Mouse (Mus musculus): ENCODE data around the gene Slc24a3. TPM values are rescaled to one million over a fixed set of nuclear protein-coding genes. Genes with fewer than 3 reads are reported as not detected.

The Slc24a3 gene
- polyA plus RNA-seq, 1 experiment from 2014 or later = 3.5 TPM

DNA sequence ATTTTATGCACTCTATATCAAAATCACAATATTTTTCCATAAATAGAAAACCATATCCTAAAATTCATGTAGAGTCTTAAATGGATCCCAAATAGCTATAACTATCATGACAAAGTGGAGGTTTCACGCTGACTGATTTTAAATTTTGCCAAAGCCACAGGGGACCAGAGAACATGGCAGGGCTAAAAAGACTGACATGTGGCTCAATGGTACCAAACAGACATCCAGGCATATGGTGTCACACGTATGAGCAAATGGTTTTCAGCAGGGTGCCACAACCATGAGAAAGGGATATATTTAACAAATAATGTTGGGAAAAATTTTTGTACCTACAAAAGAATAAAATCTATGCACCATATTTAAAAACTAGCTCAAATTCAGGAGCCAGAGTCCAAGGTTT, 173.3 kb downstream of the Slc24a3 start:
- no peak overlapping the region for H3K27ac ChIP-seq
- WGBS = 68% methylated on average over 2 of the region's 2 CpGs
- H3K36me3 ChIP-seq = no peaks in the 10 kb centered on the region
- no peak overlapping the region for H3K9ac ChIP-seq
- H3K4me2 ChIP-seq (replicated peaks) = no peak overlapping the region
- H3K4me1 ChIP-seq = no peaks in the 10 kb centered on the region
- no peak overlapping the region for H3K4me3 ChIP-seq
- no peaks in the 10 kb centered on the region for H3K27me3 ChIP-seq
- no peak for ATAC-seq (ENCODE audit: low FRiP score)
- H3K9me3 ChIP-seq (replicated peaks) = no peaks in the 10 kb centered on the region

DNA sequence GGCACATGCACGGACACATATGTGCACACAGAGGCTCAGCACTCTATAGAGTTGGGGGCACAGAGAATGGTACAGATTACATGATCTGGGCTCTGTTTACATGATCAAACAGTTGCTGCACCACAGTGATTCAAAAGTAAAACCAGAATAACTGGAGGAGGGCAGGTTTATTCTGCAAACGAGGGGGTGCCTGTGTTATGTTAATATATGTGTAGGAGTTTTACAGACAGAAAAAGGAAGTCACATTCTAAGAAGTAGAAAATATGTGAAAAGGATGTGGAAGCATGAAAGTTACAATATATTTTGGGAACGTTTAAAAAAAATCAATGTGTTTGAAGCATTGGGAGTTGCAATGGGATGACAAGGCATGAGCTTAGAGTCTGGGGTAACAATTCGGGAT, 175.4 kb downstream of the Slc24a3 start:
- no peak for ATAC-seq (ENCODE audit: low FRiP score)
- Histone ChIP-seq H3K4me3 (no peak overlapping the region), H3K4me2 (replicated peaks) (no peak overlapping the region), H3K27me3 (no peaks in the 10 kb centered on the region), H3K9ac (no peak overlapping the region), H3K36me3 (no peaks in the 10 kb centered on the region), H3K4me1 (no peaks in the 10 kb centered on the region), H3K27ac (no peak overlapping the region), H3K9me3 (replicated peaks) (no peaks in the 10 kb centered on the region)
- 86% methylated on average over 4 of the region's 4 CpGs for WGBS

DNA sequence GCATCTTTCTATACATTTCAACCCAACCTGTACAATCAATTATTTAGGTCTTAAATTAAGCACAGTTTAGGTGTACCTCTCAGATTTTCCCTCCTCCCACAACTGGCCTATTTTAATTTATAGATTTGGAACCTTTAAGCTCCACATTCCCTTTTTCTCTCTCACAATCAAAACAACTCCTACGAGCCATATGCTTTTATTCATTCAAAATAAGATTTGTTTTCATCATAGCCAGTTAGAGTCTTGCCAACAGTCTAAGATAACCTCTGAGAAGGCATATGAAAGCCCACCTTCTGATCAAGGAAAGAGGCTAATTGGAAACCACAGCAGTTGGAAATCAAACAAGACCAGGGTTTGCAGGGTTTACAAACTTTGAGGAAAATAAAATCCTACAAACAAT, 177.0 kb downstream of the Slc24a3 start:
- H3K36me3 ChIP-seq = no peaks in the 10 kb centered on the region
- ATAC-seq (ENCODE audit: low FRiP score) = no peak
- no peaks in the 10 kb centered on the region for H3K4me1 ChIP-seq
- H3K4me2 ChIP-seq (replicated peaks) = no peak overlapping the region
- WGBS = 80% methylated on average over 1 of the region's 1 CpGs
- no peak overlapping the region for H3K9ac ChIP-seq
- no peaks in the 10 kb centered on the region for H3K27me3 ChIP-seq
- no peaks in the 10 kb centered on the region for H3K9me3 ChIP-seq (replicated peaks)
- no peak overlapping the region for H3K4me3 ChIP-seq
- H3K27ac ChIP-seq = no peak overlapping the region

DNA sequence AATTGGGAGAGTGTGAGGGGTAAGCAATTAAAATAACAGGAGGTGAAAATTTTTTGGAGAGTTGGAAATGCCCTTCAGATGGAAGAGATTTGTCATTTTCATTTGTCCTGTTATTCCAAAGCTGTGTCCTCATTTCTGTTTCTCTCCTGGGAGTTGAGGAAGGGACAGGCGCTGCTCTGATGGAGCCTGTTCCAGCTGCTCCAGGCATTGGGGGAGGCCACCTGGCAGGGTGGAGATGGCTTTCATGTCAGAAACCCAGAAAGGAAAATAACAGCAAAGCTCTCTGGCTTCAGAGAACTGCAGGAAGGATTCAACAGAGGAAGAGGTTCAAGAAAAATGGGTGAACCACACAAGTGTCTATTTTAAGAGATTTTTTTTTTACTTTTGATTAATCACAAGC, 186.2 kb downstream of the Slc24a3 start:
- H3K36me3 ChIP-seq = no peaks in the 10 kb centered on the region
- no peak overlapping the region for H3K4me2 ChIP-seq (replicated peaks)
- 61% methylated on average over 1 of the region's 1 CpGs for WGBS
- H3K4me3 ChIP-seq = no peak overlapping the region
- no peaks in the 10 kb centered on the region for H3K4me1 ChIP-seq
- no peak for ATAC-seq (ENCODE audit: low FRiP score)
- H3K27ac ChIP-seq = no peak overlapping the region
- H3K9me3 ChIP-seq (replicated peaks) = no peaks in the 10 kb centered on the region
- H3K27me3 ChIP-seq = no peaks in the 10 kb centered on the region
- no peak overlapping the region for H3K9ac ChIP-seq

DNA sequence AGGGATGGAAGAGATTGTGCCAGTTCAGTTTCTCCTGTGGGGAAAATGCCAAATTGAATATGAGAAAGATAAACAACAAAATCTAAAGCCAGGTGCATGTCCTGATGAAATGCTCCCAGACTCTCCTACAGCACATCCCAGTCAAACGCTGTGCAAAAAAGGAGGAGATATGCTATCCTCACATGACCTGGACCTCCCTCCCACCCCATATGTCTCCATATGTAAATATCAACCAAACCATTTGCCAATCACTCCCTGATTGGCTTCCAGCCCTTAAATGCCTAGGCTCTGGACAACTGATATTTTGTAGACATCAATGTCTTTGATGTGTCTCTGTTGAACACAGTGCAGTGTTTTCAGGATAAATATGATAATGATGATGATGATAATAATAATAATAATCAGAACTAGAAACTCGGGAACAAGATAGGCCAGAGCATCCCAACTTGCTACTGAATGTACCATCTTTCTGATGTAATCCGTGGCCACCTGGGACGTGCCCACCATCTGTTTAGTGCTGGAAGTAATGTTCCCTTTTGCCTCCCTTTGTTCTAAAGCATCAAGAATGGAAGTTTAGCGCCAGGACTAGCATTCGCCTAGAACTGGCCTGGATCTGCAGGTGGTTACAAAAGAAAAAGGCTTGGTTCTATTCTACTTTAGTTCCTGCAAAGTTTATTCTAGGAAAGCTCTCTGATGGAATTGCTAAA, 190.8 kb downstream of the Slc24a3 start:
- Histone ChIP-seq H3K9ac (no peak overlapping the region), H3K9me3 (replicated peaks) (no peaks in the 10 kb centered on the region), H3K27ac (no peak overlapping the region), H3K4me3 (no peak overlapping the region), H3K36me3 (no peaks in the 10 kb centered on the region), H3K4me1 (no peaks in the 10 kb centered on the region), H3K4me2 (replicated peaks) (no peak overlapping the region), H3K27me3 (no peaks in the 10 kb centered on the region)
- WGBS = 76% methylated on average over 6 of the region's 6 CpGs
- ATAC-seq (ENCODE audit: low FRiP score) = no peak

DNA sequence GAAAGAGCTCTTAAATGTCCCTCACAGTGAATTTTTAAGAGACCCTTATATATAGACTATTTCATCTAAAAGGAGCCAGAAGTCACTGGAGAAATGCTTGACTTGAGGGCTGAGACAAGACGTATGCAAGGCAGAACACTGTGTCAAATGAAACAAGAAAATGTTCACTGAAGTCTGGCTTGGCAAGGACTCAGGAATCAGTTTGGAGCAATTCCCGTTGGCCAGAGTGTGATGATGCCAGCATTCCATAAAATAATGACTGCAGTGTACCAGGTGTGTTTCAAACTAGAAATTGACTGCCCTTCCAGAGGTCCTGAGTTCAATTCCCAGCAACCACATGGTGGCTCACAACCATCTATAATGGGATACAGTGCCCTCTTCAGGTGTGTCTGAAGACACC, 196.1 kb downstream of the Slc24a3 start:
- H3K9me3 ChIP-seq (replicated peaks) = no peaks in the 10 kb centered on the region
- H3K36me3 ChIP-seq = no peaks in the 10 kb centered on the region
- H3K27me3 ChIP-seq = no peaks in the 10 kb centered on the region
- no peak overlapping the region for H3K4me2 ChIP-seq (replicated peaks)
- no peak for ATAC-seq (ENCODE audit: low FRiP score)
- H3K9ac ChIP-seq = no peak overlapping the region
- no peaks in the 10 kb centered on the region for H3K4me1 ChIP-seq
- H3K27ac ChIP-seq = no peak overlapping the region
- 80% methylated on average over 2 of the region's 2 CpGs for WGBS
- H3K4me3 ChIP-seq = no peak overlapping the region

DNA sequence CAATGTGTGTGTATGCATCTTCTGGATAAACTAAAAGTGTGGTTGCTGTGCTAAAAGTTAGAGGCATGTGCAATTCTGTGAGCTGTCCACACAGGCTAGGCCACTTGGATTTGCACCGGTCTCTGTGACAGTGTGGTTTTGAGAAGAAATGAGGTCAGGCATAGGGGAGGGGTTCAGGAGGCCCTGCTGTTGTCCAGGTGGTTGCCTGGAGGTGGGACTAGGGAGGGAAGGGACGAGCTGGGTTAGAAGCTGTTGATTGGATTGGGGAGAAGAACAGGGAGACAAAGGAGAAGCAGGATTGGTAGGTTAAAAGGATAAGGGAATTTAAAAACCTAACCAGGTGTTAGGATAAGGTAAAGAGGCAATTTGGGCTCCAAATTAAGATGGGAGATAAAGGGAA, 201.1 kb downstream of the Slc24a3 start:
- Histone ChIP-seq H3K4me1 (peaks cover 3% of the 10 kb centered on the region; the same call in 1 of the 2 replicates), H3K4me3 (no peak overlapping the region), H3K27ac (no peak overlapping the region), H3K36me3 (no peaks in the 10 kb centered on the region), H3K4me2 (replicated peaks) (no peak overlapping the region), H3K9ac (no peak overlapping the region), H3K27me3 (no peaks in the 10 kb centered on the region), H3K9me3 (replicated peaks) (no peaks in the 10 kb centered on the region)
- WGBS = 59% methylated on average over 2 of the region's 2 CpGs
- ATAC-seq (ENCODE audit: low FRiP score) = no peak

DNA sequence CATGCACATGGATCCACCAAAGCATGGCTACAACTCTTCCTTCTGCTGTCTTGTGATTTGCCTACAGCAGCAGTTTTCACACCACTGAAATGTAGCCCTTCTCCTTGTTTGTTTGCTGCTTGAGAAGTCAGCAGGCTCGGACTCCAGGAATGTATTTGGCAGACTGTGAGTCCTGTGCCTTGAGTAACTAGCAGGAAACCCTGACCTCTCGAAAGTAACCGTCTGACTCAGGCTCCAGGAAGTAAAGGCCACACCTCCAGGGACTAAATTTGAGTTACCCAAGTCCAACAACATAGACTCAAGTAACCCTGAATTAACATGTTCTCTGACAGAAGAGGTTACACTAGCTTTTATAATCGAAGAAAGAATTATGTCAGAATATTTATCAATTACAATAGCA, 203.2 kb downstream of the Slc24a3 start:
- Histone ChIP-seq H3K9me3 (replicated peaks) (no peaks in the 10 kb centered on the region), H3K4me3 (no peak overlapping the region), H3K27ac (no peak overlapping the region), H3K4me1 (peaks cover 3% of the 10 kb centered on the region; the same call in 1 of the 2 replicates), H3K4me2 (replicated peaks) (no peak overlapping the region), H3K9ac (no peak overlapping the region), H3K36me3 (no peaks in the 10 kb centered on the region), H3K27me3 (no peaks in the 10 kb centered on the region)
- ATAC-seq (ENCODE audit: low FRiP score) = no peak
- WGBS = 73% methylated on average over 4 of the region's 4 CpGs

DNA sequence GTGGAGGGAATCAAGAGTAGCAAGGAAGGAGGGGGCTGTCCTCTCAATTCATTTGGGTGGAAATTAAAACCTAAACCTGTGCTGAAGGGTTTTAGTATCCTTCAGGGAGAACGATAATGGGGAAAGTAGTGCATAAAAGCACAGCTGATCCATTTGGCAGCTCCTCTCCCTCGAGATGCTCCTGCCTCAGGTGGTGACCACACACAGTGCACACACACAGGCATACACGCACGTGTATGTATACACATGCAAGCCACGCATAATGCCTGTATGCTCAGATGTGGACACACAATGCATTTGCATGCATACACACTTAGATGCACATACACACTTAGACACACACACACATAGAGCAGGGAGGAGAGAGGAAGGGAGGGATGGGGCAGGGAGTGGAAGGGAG, 206.2 kb downstream of the Slc24a3 start:
- Histone ChIP-seq H3K4me1 (peaks cover 3% of the 10 kb centered on the region; the same call in 1 of the 2 replicates), H3K27ac (no peak overlapping the region), H3K27me3 (no peaks in the 10 kb centered on the region), H3K4me2 (replicated peaks) (no peak overlapping the region), H3K9me3 (replicated peaks) (no peaks in the 10 kb centered on the region), H3K4me3 (no peak overlapping the region), H3K36me3 (no peaks in the 10 kb centered on the region), H3K9ac (no peak overlapping the region)
- WGBS = 75% methylated on average over 5 of the region's 5 CpGs
- ATAC-seq (ENCODE audit: low FRiP score) = peak; percentile 73

DNA sequence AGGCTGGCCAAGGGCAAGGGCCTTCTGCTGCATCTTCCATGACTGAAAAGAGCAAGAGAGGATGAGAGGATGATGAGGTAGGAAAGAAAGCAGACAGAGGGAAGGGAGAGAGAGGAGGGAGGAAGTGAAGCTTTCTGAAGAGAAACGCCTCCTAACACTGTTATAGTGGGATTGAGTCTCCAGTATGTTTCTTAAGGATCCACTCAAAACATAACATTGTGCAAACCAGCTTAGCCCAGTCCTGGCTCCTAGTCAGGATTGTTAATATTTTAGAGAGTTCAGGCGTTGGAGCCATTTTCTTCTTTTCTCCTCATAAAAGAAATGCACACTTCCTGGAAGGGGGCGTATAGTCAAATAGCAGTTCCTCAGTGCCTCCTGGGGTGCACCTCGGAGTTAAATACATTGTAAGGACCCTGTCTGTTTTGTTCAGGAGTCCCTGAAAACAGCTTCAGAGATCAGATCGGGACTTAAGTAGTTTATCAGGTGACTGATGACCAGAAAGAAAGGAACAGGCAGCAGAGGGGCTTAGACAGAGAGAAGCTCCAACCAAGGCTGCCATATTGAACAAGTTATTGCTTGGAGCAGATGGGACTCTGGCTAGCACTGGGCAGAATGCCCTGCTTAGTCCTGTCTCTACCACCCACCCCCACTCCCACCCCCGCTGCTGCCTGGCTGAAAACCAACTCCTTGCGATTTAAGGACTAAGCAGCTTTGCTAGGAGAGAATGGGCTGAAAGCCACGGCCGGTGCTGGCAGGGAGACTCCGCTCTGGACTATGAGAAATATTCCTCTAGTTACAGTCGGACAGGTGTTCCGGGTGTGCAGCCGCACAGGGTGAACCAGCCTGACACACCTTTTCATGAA, 215.6 kb downstream of the Slc24a3 start:
- no peak overlapping the region for H3K27ac ChIP-seq
- 80% methylated on average over 13 of the region's 13 CpGs for WGBS
- no peak overlapping the region for H3K9ac ChIP-seq
- H3K27me3 ChIP-seq = no peaks in the 10 kb centered on the region
- no peaks in the 10 kb centered on the region for H3K36me3 ChIP-seq
- ATAC-seq (ENCODE audit: low FRiP score) = no peak
- H3K9me3 ChIP-seq (replicated peaks) = no peaks in the 10 kb centered on the region
- H3K4me1 ChIP-seq = 0 out of 2 replicates have a peak, but pooled peaks cover 5% of the 10 kb centered on the region
- H3K4me3 ChIP-seq = no peak overlapping the region
- H3K4me2 ChIP-seq (replicated peaks) = no peak overlapping the region

DNA sequence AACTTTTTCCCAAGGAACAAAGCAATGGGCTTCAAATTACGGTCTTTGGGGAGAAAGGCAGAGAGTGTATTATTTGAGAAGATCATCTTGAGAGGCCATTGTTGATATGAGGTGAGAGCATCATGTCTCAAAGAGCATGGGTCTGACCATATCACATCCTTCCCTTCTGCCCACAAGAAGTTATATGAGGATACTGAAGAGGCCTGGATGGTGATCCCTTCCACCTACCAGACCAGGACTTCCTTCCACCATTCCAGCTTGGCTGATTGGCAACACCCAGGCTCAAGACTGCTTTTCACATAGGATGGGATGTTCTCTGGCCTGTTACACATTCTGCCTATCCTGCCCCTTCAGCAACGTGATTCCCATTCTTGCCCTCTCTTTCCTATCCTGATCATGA, 216.7 kb downstream of the Slc24a3 start:
- Histone ChIP-seq H3K4me1 (0 out of 2 replicates have a peak, but pooled peaks cover 5% of the 10 kb centered on the region), H3K4me2 (replicated peaks) (no peak overlapping the region), H3K9me3 (replicated peaks) (no peaks in the 10 kb centered on the region), H3K27ac (no peak overlapping the region), H3K36me3 (no peaks in the 10 kb centered on the region), H3K4me3 (no peak overlapping the region), H3K27me3 (no peaks in the 10 kb centered on the region), H3K9ac (no peak overlapping the region)
- no peak for ATAC-seq (ENCODE audit: low FRiP score)
- WGBS = 91% methylated on average over 2 of the region's 2 CpGs

DNA sequence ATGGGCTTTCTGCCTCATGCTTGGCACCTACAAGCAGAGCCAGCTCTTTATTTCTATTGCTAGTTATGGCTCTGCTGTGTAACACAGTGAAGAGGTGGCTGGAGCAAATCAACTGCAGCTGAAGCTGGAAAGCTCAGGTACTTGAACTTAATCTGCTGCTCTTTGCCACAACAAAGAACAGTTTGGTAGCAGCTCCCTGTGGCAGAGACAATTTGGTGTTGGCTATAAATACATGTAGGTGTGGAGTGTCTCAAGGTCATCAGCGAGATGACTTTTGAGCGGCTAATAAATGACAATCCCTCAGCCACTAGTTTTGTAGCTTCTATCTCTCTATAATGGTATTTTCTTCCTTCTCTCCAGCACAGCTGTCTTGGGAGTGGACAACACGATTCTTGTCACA, 217.7 kb downstream of the Slc24a3 start:
- Histone ChIP-seq H3K9me3 (replicated peaks) (no peaks in the 10 kb centered on the region), H3K9ac (no peak overlapping the region), H3K4me1 (0 out of 2 replicates have a peak, but pooled peaks cover 5% of the 10 kb centered on the region), H3K27ac (no peak overlapping the region), H3K27me3 (no peaks in the 10 kb centered on the region), H3K36me3 (no peaks in the 10 kb centered on the region), H3K4me3 (no peak overlapping the region), H3K4me2 (replicated peaks) (no peak overlapping the region)
- 91% methylated on average over 3 of the region's 3 CpGs for WGBS
- ATAC-seq (ENCODE audit: low FRiP score) = no peak

Data from hindbrain, embryonic 12.5 days (tissue).